8 mouse cellular contexts compared by ENCODE assay signal in the genomic region with DNA sequence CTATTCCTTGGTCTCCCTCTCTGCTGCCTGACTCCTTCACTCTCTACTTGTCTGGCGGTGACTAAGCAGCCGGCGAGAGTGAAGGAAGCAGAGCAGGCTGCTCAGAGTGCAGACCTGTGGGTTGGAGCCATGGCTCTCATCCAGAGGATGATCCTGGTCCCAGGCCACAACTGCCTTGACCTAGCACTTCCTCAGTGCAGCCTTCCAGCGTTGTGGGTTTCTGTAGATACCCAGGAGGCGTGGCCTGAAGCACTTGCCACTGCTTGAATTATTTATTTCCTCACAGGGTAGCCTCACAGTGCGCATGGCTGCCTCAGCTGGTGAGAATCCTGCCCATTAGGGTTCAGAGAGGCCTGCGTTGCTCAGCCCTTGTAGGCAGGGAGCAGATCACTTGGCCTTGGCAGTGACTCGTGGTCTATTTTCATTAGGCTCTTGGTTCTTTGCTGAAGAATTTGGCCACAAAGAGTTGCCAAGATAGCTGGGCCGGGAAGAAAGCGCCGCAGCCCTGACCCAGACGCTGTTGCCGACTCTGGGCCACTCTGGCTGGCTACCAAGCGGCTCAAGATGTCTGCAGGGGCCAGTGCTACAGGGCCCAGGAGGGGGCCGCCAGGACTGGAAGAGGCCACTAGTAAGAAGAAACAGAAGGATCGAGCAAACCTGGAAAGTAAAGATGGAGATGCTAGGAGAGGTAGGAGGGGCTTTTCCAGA. TPM values are rescaled to one million over a fixed set of nuclear protein-coding genes. Genes with fewer than 3 reads are reported as not detected.
A peak's percentile ranks its signal among the peaks of the same experiment; 100 is the strongest.
DNase-seq lines count a peak whose midpoint lies in the region; ATAC-seq and TF ChIP-seq lines count a peak whose summit lies in the region.

No protein-coding gene starts in this region.

- 84% methylated on average over 16 of the region's 16 CpGs for WGBS in lung, embryonic 14.5 days
- WGBS in heart, embryonic 11.5 days (ENCODE audit: insufficient replicate concordance), result 81% methylated on average over 16 of the region's 16 CpGs
- WGBS in limb, embryonic 10.5 days, result 90% methylated on average over 16 of the region's 16 CpGs
- 82% methylated on average over 16 of the region's 16 CpGs for WGBS in midbrain, postnatal 0 days

- H3K9me3 ChIP-seq in lung, embryonic 14.5 days (ENCODE audit: low read depth, low read length), result no peaks in the 10 kb centered on the region
- H3K9me3 ChIP-seq in heart, embryonic 11.5 days (replicated peaks; ENCODE audit: control insufficient read depth, low read length), result no peaks in the 10 kb centered on the region
- no peaks in the 10 kb centered on the region for H3K9me3 ChIP-seq in limb, embryonic 10.5 days (replicated peaks)
- H3K9me3 ChIP-seq in midbrain, postnatal 0 days (ENCODE audit: low read length), result no peaks in the 10 kb centered on the region

- no peaks in the 10 kb centered on the region for H3K27me3 ChIP-seq in lung, embryonic 14.5 days (ENCODE audit: insufficient read depth, low read length)
- H3K27me3 ChIP-seq in heart, embryonic 11.5 days (ENCODE audit: control insufficient read depth, insufficient read depth, low read length), result no peaks in the 10 kb centered on the region
- H3K27me3 ChIP-seq in limb, embryonic 10.5 days (ENCODE audit: low read depth, poor library complexity, severe bottlenecking), result no peaks in the 10 kb centered on the region
- no peaks in the 10 kb centered on the region for H3K27me3 ChIP-seq in midbrain, postnatal 0 days (ENCODE audit: insufficient read depth, low read length)

- no peak overlapping the region for H3K27ac ChIP-seq in lung, embryonic 14.5 days (ENCODE audit: low read depth)
- H3K27ac ChIP-seq in heart, embryonic 11.5 days (ENCODE audit: low read depth, low read length), result peak overlapping the region; percentile 42; the same call in 1 of the 2 replicates
- 0 out of 2 replicates have a peak overlapping the region, but pooled peaks have one; percentile 20 for H3K27ac ChIP-seq in limb, embryonic 10.5 days
- H3K27ac ChIP-seq in midbrain, postnatal 0 days (ENCODE audit: low read depth, low read length), result no peak overlapping the region

- DNase-seq in lung, embryonic 14.5 days, result peak; percentile 9
- DNase-seq in lung, postnatal 14 days, result no peak
- peak; percentile 11 for DNase-seq in brain, adult 2 months (ENCODE audit: low read depth, low spot score)
- no peak for DNase-seq in limb, embryonic 10.5 days (ENCODE audit: low spot score)
- DNase-seq in midbrain, postnatal 0 days (ENCODE audit: low spot score), result no peak
- no peak for DNase-seq in cerebellum, adult 9-10 months
- DNase-seq in yolk sac, embryonic 10.5 days (ENCODE audit: low spot score), result no peak

- peaks cover 84% of the 10 kb centered on the region for H3K36me3 ChIP-seq in lung, embryonic 14.5 days (ENCODE audit: insufficient read depth)
- peaks cover 63% of the 10 kb centered on the region for H3K36me3 ChIP-seq in heart, embryonic 11.5 days (ENCODE audit: control insufficient read depth, insufficient read depth, low read length)
- peaks cover 85% of the 10 kb centered on the region for H3K36me3 ChIP-seq in limb, embryonic 10.5 days
- H3K36me3 ChIP-seq in midbrain, postnatal 0 days (ENCODE audit: insufficient read depth, low read length), result peaks cover 47% of the 10 kb centered on the region

- H3K4me1 ChIP-seq in lung, embryonic 14.5 days (ENCODE audit: insufficient read depth), result peaks cover 5% of the 10 kb centered on the region; the same call in 1 of the 2 replicates
- H3K4me1 ChIP-seq in heart, embryonic 11.5 days (ENCODE audit: control insufficient read depth, insufficient read depth, low read length), result peaks cover 15% of the 10 kb centered on the region
- H3K4me1 ChIP-seq in limb, embryonic 10.5 days, result peaks cover 26% of the 10 kb centered on the region
- 0 out of 2 replicates have a peak, but pooled peaks cover 9% of the 10 kb centered on the region for H3K4me1 ChIP-seq in midbrain, postnatal 0 days (ENCODE audit: insufficient read depth, low read length)

- no peak for ATAC-seq in lung, embryonic 14.5 days (ENCODE audit: insufficient read depth)
- no peak for ATAC-seq in heart, embryonic 11.5 days (replicated peaks; ENCODE audit: insufficient number of reproducible peaks, low FRiP score, low TSS enrichment)
- no peak for ATAC-seq in midbrain, postnatal 0 days (ENCODE audit: low FRiP score)

- peak overlapping the region; percentile 88 for H3K9ac ChIP-seq in lung, embryonic 14.5 days
- peak overlapping the region; percentile 92; the same call in 1 of the 2 replicates for H3K9ac ChIP-seq in heart, embryonic 11.5 days (ENCODE audit: low read depth, low read length)
- 0 out of 2 replicates have a peak overlapping the region, but pooled peaks have one; percentile 84 for H3K9ac ChIP-seq in midbrain, postnatal 0 days (replicated peaks; ENCODE audit: low read length, poor library complexity, severe bottlenecking)

- H3K4me3 ChIP-seq in lung, embryonic 14.5 days (ENCODE audit: low read depth, low read length), result peak overlapping the region; percentile 79
- peak overlapping the region; percentile 90; the same call in 1 of the 2 replicates for H3K4me3 ChIP-seq in heart, embryonic 11.5 days (ENCODE audit: low read depth, low read length)
- peak overlapping the region; percentile 98 for H3K4me3 ChIP-seq in limb, embryonic 10.5 days
- peak overlapping the region; percentile 96 for H3K4me3 ChIP-seq in midbrain, postnatal 0 days (ENCODE audit: low read depth, low read length)

- TF ChIP-seq CTCF in lung, embryonic 14.5 days (IDR thresholded peaks at IDR 0.05; ENCODE audit: low read depth), result no peak
- no peak for TF ChIP-seq CTCF in midbrain, postnatal 0 days (IDR thresholded peaks at IDR 0.05)

- peak overlapping the region; percentile 90 for H3K4me2 ChIP-seq in lung, embryonic 14.5 days
- H3K4me2 ChIP-seq in heart, embryonic 11.5 days, result peak overlapping the region; percentile 90
- H3K4me2 ChIP-seq in midbrain, postnatal 0 days (ENCODE audit: low read depth, low read length, poor library complexity, severe bottlenecking), result peak overlapping the region; percentile 57

RNA-seq across cellular contexts. Expression of gene Usp19, which starts 1.8 kb away (rescaled TPM):
- polyA plus RNA-seq in lung, embryonic 14.5 days (2014; fragmentation: Nextera tagmentation; extraction: Ambion mirVana), result 56.9 and 63.3 TPM in 2 replicates
- polyA plus RNA-seq in heart, embryonic 11.5 days (2014; fragmentation: Nextera tagmentation; extraction: Ambion mirVana), result 48.9 and 57.4 TPM in 2 replicates
- 87.2 and 107 TPM in 2 replicates for polyA plus RNA-seq in limb, embryonic 10.5 days (2016; fragmentation: Nextera tagmentation; extraction: Ambion mirVana)
- 86.5 and 113 TPM in 2 replicates for total RNA-seq in midbrain, postnatal 0 days (2014; rRNA removed)
- polyA plus RNA-seq in midbrain, postnatal 0 days (2015; fragmentation: Nextera tagmentation; extraction: Ambion mirVana), result 48.2 and 50.7 TPM in 2 replicates

RNA-seq across cellular contexts. Expression of gene Lamb2, which starts 12.7 kb away (rescaled TPM):
- polyA plus RNA-seq in lung, embryonic 14.5 days (2014; fragmentation: Nextera tagmentation; extraction: Ambion mirVana), result 47.9 and 48.6 TPM in 2 replicates
- 22.7 and 30.4 TPM in 2 replicates for polyA plus RNA-seq in heart, embryonic 11.5 days (2014; fragmentation: Nextera tagmentation; extraction: Ambion mirVana)
- 19.7 and 31.6 TPM in 2 replicates for polyA plus RNA-seq in limb, embryonic 10.5 days (2016; fragmentation: Nextera tagmentation; extraction: Ambion mirVana)
- total RNA-seq in midbrain, postnatal 0 days (2014; rRNA removed), result 56.5 and 169 TPM in 2 replicates
- polyA plus RNA-seq in midbrain, postnatal 0 days (2015; fragmentation: Nextera tagmentation; extraction: Ambion mirVana), result 15.8 and 18.5 TPM in 2 replicates

RNA-seq across cellular contexts. Expression of gene Qars, which starts 15.3 kb away (rescaled TPM):
- polyA plus RNA-seq in lung, embryonic 14.5 days (2014; fragmentation: Nextera tagmentation; extraction: Ambion mirVana), result 97.1 and 97.7 TPM in 2 replicates
- 86.7 and 89.6 TPM in 2 replicates for polyA plus RNA-seq in heart, embryonic 11.5 days (2014; fragmentation: Nextera tagmentation; extraction: Ambion mirVana)
- 124 and 127 TPM in 2 replicates for polyA plus RNA-seq in limb, embryonic 10.5 days (2016; fragmentation: Nextera tagmentation; extraction: Ambion mirVana)
- 107 and 146 TPM in 2 replicates for total RNA-seq in midbrain, postnatal 0 days (2014; rRNA removed)
- polyA plus RNA-seq in midbrain, postnatal 0 days (2015; fragmentation: Nextera tagmentation; extraction: Ambion mirVana), result 62.0 and 62.6 TPM in 2 replicates

RNA-seq across cellular contexts. Expression of gene Qrich1, which starts 24.4 kb away (rescaled TPM):
- 139 and 145 TPM in 2 replicates for polyA plus RNA-seq in lung, embryonic 14.5 days (2014; fragmentation: Nextera tagmentation; extraction: Ambion mirVana)
- polyA plus RNA-seq in heart, embryonic 11.5 days (2014; fragmentation: Nextera tagmentation; extraction: Ambion mirVana), result 103 and 109 TPM in 2 replicates
- polyA plus RNA-seq in limb, embryonic 10.5 days (2016; fragmentation: Nextera tagmentation; extraction: Ambion mirVana), result 170 and 173 TPM in 2 replicates
- 240 and 284 TPM in 2 replicates for total RNA-seq in midbrain, postnatal 0 days (2014; rRNA removed)
- 103 and 109 TPM in 2 replicates for polyA plus RNA-seq in midbrain, postnatal 0 days (2015; fragmentation: Nextera tagmentation; extraction: Ambion mirVana)

RNA-seq across cellular contexts. Expression of gene Klhdc8b, which starts 30.8 kb away (rescaled TPM):
- 46.4 and 46.7 TPM in 2 replicates for polyA plus RNA-seq in lung, embryonic 14.5 days (2014; fragmentation: Nextera tagmentation; extraction: Ambion mirVana)
- 58.1 and 71.8 TPM in 2 replicates for polyA plus RNA-seq in heart, embryonic 11.5 days (2014; fragmentation: Nextera tagmentation; extraction: Ambion mirVana)
- polyA plus RNA-seq in limb, embryonic 10.5 days (2016; fragmentation: Nextera tagmentation; extraction: Ambion mirVana), result 10.9 and 17.8 TPM in 2 replicates
- 82.4 and 86.3 TPM in 2 replicates for total RNA-seq in midbrain, postnatal 0 days (2014; rRNA removed)
- 56.1 and 59.2 TPM in 2 replicates for polyA plus RNA-seq in midbrain, postnatal 0 days (2015; fragmentation: Nextera tagmentation; extraction: Ambion mirVana)

Comparison
In these comparisons a context has a peak if more than half of its experiments do, and no peak if none do; other contexts are left out.
1. DNase-seq: peak in lung, embryonic 14.5 days (single experiment) and brain, adult 2 months (single experiment); none in lung, postnatal 14 days (single experiment), limb, embryonic 10.5 days (single experiment), midbrain, postnatal 0 days (single experiment), cerebellum, adult 9-10 months (single experiment) and yolk sac, embryonic 10.5 days (single experiment).
2. H3K27ac ChIP-seq: peak in heart, embryonic 11.5 days (single experiment) and limb, embryonic 10.5 days (single experiment); none in lung, embryonic 14.5 days (single experiment) and midbrain, postnatal 0 days (single experiment).
3. Peak in every context shown above with its lines, with median percentiles within 50 percentile points of each other: H3K4me2 ChIP-seq, H3K4me3 ChIP-seq and H3K9ac ChIP-seq.